9 mouse cellular contexts compared by ENCODE assay signal in genomic region chr10:68146842-68147241, GRCm38 (mm10).
DNase-seq lines count a peak whose midpoint lies in the region; TF ChIP-seq lines count a peak whose summit lies in the region.
"Had no signal": no experiment of that assay in that cellular context is flagged by ENCODE, and none has a peak within 500 bp of the region (broad histone marks: within the 10 kb centered on the region; RNA-seq: fewer than 3 reads in every experiment).

No protein-coding gene starts in this region.

- H3K27ac ChIP-seq in cortical plate, adult 2 months (ENCODE audit: insufficient read depth, low read length): no peak overlapping the region

- no peak for TF ChIP-seq POLR2A in cortical plate, adult 2 months (IDR thresholded peaks at IDR 0.05; ENCODE audit: extremely low read depth, insufficient read depth, low read length)

- intact Hi-C loops in left cerebral cortex, postnatal 14 days (cut with DNase I): loop anchor here (2.0 to 5.0 kb wide), 2 partner anchors 130 to 150 kb away; partner anchors contain the start of gene Arid5b

- no peaks in the 10 kb centered on the region for H3K4me1 ChIP-seq in cortical plate, adult 2 months (ENCODE audit: control insufficient read depth, insufficient read depth, low read length)

- H3K4me3 ChIP-seq in cortical plate, adult 2 months (ENCODE audit: insufficient read depth, low read length): no peak overlapping the region
- H3K4me3 ChIP-seq: heart, embryonic 15.5 days had no signal

- peak; percentile 37; the same call in 1 of the 2 replicates for TF ChIP-seq CTCF in cortical plate, adult 2 months (IDR thresholded peaks at IDR 0.05; ENCODE audit: extremely low read depth, insufficient read depth, low read length)

- peak; percentile 38 for DNase-seq in ovary, postnatal 14 days (ENCODE audit: low spot score)
- DNase-seq in ovary, postnatal 36 days (ENCODE audit: low spot score): no peak
- DNase-seq in ZHBTc4 (ENCODE audit: low read depth, low spot score): peak; percentile 83
- peak; percentile 68 for DNase-seq in heart, postnatal 4 days
- DNase-seq in left cerebral cortex, postnatal 14 days (ENCODE audit: low spot score in 2 of 2): peak; percentile 73
- DNase-seq in retina, postnatal 1 day: peak; percentile 79
- no peak for DNase-seq in urinary bladder, postnatal 10 days (ENCODE audit: low spot score)

Comparison
In these comparisons a context has a peak if more than half of its experiments do, and no peak if none do; other contexts are left out.
1. DNase-seq: peak in ovary, postnatal 14 days (single experiment), ZHBTc4 (single experiment), heart, postnatal 4 days (single experiment), left cerebral cortex, postnatal 14 days (2 of 2) and retina, postnatal 1 day (single experiment); none in ovary, postnatal 36 days (single experiment) and urinary bladder, postnatal 10 days (single experiment).